ENCODE assay signal across 1 mouse cellular context in the genomic region with DNA sequence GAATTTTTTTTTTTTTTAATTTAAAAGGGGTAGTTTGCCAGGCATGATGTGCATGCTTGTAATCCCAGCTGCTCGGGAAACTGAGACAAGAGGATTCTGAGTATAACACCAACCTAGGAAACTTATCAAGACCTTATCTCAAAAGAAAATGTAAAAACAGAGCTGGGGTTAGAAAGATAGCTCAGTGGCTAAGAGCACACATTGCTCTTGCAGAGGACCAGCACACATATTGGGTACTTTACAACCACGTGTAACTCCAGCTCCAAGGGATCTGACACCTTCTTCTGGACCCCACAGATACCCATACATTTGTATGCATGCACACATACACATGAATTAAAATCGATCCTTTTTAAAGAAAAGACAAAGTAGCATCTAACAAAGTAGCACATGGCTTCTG.
TF ChIP-seq lines count a peak whose summit lies in the region.

No protein-coding gene starts in this region.

TF ChIP-seq in MEL, 35 proteins besides CTCF, POLR2A, EP300 and RAD21:
- TF ChIP-seq TCF12 (IDR thresholded peaks at IDR 0.05; ENCODE audit: low read depth, low read length) (peak; percentile 54; the same call in 1 of the 2 replicates), NRF1 (IDR thresholded peaks at IDR 0.05; ENCODE audit: insufficient read depth, low read depth, low read length, poor library complexity, severe bottlenecking) (no peak), SIN3A (IDR thresholded peaks at IDR 0.05; ENCODE audit: low read length) (no peak), TAL1 (IDR thresholded peaks at IDR 0.05; ENCODE audit: low read length) (no peak), JUND (IDR thresholded peaks at IDR 0.05; ENCODE audit: low read depth, low read length) (no peak), GATA1 (IDR thresholded peaks at IDR 0.05; ENCODE audit: low read depth, low read length) (peak; percentile 74), TBP (IDR thresholded peaks at IDR 0.05; ENCODE audit: low read depth, low read length) (no peak), MXI1 (IDR thresholded peaks at IDR 0.05; ENCODE audit: low read depth, low read length) (peak; percentile 66; the same call in 1 of the 2 replicates), HCFC1 (IDR thresholded peaks at IDR 0.05; ENCODE audit: low read depth, low read length) (no peak), MAFK (IDR thresholded peaks at IDR 0.05; ENCODE audit: borderline replicate concordance, low read depth, low read length) (no peak), ZNF384 (IDR thresholded peaks at IDR 0.05; ENCODE audit: low read depth, low read length) (0 out of 2 replicates have a peak, but pooled peaks have one; percentile 40), KAT2A (conservative IDR thresholded peaks at IDR 0.05; ENCODE audit: low read depth, low read length) (no peak), POLR2AphosphoS2 (IDR thresholded peaks at IDR 0.05; ENCODE audit: low read length) (no peak), MAZ (IDR thresholded peaks at IDR 0.05; ENCODE audit: low read depth, low read length) (no peak), USF2 (IDR thresholded peaks at IDR 0.05; ENCODE audit: borderline replicate concordance in 1 of 2, insufficient read depth in 1 of 2, low read depth in 1 of 2, low read length in 2 of 2) (no peak), ZKSCAN1 (IDR thresholded peaks at IDR 0.05; ENCODE audit: low read depth, low read length) (no peak), ETS1 (IDR thresholded peaks at IDR 0.05; ENCODE audit: low read depth, low read length) (peak; percentile 37; the same call in 1 of the 2 replicates), E2F4 (IDR thresholded peaks at IDR 0.05; ENCODE audit: borderline replicate concordance, low read depth, low read length) (no peak), NELFE (IDR thresholded peaks at IDR 0.05; ENCODE audit: low read depth, low read length) (no peak), CHD1 (IDR thresholded peaks at IDR 0.05; ENCODE audit: low read depth, low read length) (no peak), UBTF (IDR thresholded peaks at IDR 0.05; ENCODE audit: borderline replicate concordance, insufficient read depth, low read depth, low read length) (no peak), ELF1 (IDR thresholded peaks at IDR 0.05; ENCODE audit: low read depth, low read length) (no peak), POLR2AphosphoS5 (IDR thresholded peaks at IDR 0.05; ENCODE audit: borderline replicate concordance, low read depth, low read length) (no peak), CHD2 (IDR thresholded peaks at IDR 0.05; ENCODE audit: low read length) (no peak), MAX (IDR thresholded peaks at IDR 0.05; ENCODE audit: low read length) (peak; percentile 73), USF1 (IDR thresholded peaks at IDR 0.05; ENCODE audit: low read depth, low read length) (no peak), RCOR1 (IDR thresholded peaks at IDR 0.05; ENCODE audit: low read depth, low read length) (peak; percentile 32; the same call in 1 of the 2 replicates), MYB (IDR thresholded peaks at IDR 0.05; ENCODE audit: low read depth, low read length) (no peak), MEF2A (IDR thresholded peaks at IDR 0.05; ENCODE audit: extremely low read depth, insufficient replicate concordance, low read depth, low read length, poor library complexity, severe bottlenecking) (no peak), GABPA (IDR thresholded peaks at IDR 0.05; ENCODE audit: low read depth, low read length) (no peak), ZC3H11A (IDR thresholded peaks at IDR 0.05; ENCODE audit: low read depth, low read length) (no peak), ZMIZ1 (IDR thresholded peaks at IDR 0.05; ENCODE audit: low read depth, low read length) (no peak), MYC (IDR thresholded peaks at IDR 0.05; ENCODE audit: low read depth, low read length) (peak; percentile 59; the same call in 1 of the 2 replicates), BHLHE40 (IDR thresholded peaks at IDR 0.05; ENCODE audit: borderline replicate concordance, low read depth, low read length) (no peak), SMC3 (IDR thresholded peaks at IDR 0.05; ENCODE audit: low read depth, low read length) (no peak)
